Mouse (Mus musculus): ENCODE measurements around the gene Higd1a.

Gene Higd1a

GRCm38 (mm10) chr9:121838008-121838407 is 20.2 kb downstream of the Higd1a start:
- no peak for DNase-seq (ENCODE audit: low spot score)

- DNase-seq (ENCODE audit: low spot score) = no peak
These were observed 24.3 kb downstream of the Higd1a start for GRCm38 (mm10) chr9:121833825-121834224.

DNA sequence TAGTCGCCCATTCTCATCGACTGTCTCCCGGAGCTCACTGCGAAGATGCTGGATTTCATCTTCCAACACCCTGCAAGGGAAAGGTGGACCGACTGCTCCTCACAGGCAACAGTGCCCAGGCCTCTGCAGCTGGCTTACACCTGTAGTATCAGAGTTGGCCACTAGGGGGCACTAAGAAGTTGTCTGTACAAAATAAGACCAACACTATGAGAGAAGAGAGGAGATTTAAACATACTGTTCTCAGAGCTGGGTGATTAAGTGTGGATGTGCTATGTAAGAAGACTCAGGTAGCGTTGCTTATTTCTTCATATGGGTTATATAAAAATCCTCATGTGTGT is 27.2 kb downstream of the Higd1a start:
- no peak for DNase-seq (ENCODE audit: low spot score)

GRCm38 (mm10) chr9:121830243-121830955 is 27.8 kb downstream of the Higd1a start:
- DNase-seq (ENCODE audit: low spot score) = no peak

DNA sequence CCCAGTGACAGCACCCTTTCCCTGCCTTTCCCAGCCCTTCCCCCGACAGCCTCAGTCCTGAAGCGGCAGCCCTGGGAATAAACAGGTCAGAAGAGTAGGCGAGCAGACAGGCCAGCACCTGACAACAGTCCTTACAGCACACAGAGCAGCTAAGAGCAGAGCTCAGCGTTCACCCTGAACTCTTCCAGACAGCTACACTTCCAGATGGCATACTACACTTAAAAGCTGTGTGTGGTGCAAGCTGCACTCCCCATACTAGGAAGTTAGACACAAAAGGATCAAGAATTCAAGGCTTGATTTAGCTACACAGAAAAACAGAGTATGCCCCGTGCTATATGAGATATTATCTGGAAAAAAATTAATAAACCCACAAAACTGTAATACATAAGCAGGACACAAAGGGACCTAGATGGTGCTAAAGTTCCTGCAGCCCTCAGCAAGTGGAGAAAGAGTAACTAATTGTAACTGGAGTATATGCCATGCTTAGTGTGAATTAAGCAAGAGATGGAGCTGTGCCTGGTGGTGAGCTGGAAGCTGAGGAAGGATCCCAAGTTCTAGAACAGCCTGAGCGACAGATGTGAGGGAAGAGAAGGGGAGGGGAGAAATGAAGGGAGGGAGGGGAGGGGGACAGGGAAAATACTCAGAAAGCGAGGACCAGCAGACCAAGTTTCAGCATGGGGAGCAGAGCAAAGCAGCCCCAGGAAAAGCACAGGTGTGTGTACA is 28.7 kb downstream of the Higd1a start:
- DNase-seq (ENCODE audit: low spot score) = no peak

DNA sequence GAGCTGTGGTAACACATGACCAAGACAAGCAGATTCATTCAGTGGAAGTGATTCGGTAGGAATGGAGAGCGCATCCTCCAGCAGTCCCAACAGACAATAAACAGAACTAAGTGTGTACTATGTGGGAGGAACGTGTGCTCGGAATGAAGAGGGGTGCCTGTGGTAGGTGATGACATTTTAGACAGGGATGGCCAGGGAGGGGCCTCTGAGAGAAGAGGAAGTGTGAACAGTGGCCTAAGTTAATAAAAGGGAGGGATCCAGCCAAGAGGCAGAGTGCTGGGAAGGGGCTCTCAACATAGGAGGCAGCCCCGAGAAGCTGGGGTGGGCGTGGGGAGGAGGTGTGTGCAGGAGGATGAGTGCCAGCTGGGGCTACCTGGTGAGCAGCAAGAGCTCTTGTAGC is 29.8 kb downstream of the Higd1a start:
- DNase-seq (ENCODE audit: low spot score) = no peak

DNA sequence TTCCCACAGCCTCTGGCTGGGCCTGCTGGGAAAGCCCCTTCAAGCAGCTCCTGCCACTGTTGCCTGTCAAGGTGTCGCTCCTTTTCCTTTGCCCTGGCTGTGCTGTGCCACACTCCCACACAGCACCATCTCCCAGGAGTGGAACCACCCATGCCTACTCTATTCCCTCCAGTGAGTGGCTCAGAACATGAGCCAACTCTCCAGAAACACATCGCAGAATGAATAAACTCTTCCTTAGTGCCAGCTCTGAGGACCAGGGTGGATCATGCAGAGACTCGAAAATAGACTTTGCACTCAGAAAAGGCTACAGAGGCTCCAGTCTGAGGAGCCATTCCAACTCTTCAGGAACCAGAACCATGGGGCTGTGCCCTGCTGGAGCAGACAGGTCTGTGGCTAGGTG is 31.8 kb downstream of the Higd1a start:
- no peak for DNase-seq (ENCODE audit: low spot score)

GRCm38 (mm10) chr9:121823991-121824390 is 34.2 kb downstream of the Higd1a start:
- no peak for DNase-seq (ENCODE audit: low spot score)

DNA sequence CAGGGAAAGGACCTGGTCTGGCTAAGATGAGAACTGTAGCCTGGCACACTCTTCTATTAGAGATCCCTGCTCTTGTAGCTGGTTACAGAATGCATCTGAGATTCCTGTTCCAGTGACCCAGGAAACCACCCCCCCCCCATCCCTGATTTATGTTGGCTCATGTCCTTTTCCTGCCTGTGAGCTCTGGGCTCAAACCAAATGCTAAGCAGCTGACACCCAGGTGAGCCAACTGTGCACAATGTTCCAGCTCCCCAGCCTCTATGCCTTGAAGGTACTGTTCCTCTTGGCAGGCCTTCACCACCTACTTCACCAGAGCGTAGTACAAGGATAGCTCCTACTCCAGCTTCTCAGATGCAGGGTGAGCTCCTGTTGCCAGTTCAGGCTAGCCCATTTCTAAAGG is 35.1 kb downstream of the Higd1a start:
- DNase-seq (ENCODE audit: low spot score) = no peak

DNA sequence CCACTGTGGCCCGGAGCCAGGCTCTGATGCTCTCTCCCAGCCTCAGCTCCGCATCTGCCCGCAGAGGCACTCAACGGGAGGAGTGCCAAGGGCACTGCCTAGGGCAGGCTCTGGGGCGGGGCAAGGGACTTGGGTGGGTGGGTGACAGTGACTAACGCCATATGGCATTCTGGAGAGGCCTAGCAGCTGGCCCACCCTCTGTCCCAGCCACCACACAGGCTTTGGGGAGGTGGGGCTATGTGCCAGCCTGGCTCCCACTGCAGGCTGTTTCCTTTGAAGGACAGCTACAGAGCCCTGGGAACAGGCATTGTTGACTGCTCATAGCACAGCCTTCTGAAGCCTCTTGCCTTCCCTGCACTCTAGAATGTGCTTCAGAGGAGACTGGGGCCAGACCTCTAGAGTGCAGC is 35.6 kb downstream of the Higd1a start:
- no peak for DNase-seq (ENCODE audit: low spot score)

- no peak for DNase-seq (ENCODE audit: low spot score)
These were observed 37.4 kb downstream of the Higd1a start for GRCm38 (mm10) chr9:121820765-121821164.

DNA sequence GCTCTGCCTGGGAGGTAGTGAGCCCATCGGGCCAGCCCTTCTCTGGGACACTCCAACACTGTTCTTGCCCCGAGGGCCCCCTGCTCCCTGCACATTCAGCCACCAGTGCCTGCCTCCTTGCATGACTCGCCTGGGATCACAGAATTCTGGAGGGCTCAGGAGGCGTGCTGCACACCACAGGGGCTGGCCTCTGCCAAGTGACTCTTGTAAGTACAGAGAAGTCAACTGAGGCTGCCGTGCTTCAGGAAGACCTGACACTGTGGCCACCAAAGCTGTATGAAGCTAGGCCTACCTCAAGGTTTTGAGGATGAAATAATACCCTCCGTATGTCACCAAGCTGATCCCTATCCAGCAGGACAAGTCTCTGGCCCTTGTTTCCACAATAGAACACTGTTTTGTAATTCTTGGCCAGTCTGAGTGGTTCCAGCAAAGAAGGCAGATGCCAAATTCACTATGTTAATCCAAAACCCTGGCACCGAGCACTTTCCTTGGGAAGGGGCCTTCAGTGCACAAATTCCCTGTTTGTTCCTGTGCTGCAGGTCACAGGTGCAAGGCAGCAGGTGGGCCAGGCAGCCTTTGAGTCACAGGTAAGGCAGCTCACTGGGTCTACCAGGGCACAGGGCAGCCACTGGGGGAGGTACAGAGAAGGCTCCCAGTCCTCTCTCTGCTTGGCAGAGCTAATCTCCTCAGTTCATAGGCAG is 38.2 kb downstream of the Higd1a start:
- DNase-seq (ENCODE audit: low spot score) = no peak

GRCm38 (mm10) chr9:121819073-121819770 is 38.9 kb downstream of the Higd1a start:
- no peak for DNase-seq (ENCODE audit: low spot score)

DNA sequence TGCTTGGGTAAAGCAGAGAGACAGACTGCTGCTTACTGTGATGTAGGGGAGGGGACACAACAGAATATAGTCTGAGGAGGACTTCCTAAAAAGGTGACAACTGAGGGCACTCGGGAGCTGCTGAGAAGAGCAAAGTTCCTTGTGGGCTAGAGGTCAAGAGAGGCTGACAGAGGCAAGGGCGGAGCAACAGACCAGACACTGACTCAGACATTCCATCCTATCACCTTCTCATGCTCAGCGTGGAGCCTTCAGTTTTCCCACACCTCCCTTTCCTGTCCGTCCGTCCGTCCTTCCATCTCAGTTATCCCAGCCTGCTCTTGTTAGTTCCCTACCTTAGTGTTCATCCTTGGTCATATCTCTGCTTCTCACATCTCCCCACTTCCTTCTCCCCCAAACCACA is 43.0 kb downstream of the Higd1a start:
- no peak for DNase-seq (ENCODE audit: low spot score)

- no peak for DNase-seq (ENCODE audit: low spot score)
These were observed 47.9 kb downstream of the Higd1a start for GRCm38 (mm10) chr9:121810081-121810821.

GRCm38 (mm10) chr9:121808511-121808910 is 49.7 kb downstream of the Higd1a start:
- DNase-seq (ENCODE audit: low spot score) = no peak

- no peak for DNase-seq (ENCODE audit: low spot score)
These were observed 50.2 kb downstream of the Higd1a start for GRCm38 (mm10) chr9:121807947-121808346.

DNA sequence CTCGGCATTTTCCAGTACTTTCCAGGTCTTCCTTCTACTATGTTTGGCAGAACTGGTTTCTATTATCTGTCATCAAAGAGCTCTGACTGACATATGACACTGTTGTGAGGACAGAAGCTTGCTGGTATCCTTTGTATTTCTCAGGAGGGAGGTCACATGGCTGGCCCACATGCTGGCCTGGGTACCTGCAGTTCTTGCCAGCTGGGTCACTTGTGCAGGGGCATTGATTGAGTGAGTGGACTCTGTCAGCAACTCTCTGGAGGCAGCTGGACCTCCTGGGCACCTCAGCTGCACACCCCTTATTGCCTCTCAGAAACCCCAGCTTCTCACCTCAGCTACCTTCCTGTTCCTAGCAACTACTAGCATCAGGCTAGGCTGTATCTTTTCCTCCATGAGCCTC is 50.6 kb downstream of the Higd1a start:
- no peak for DNase-seq (ENCODE audit: low spot score)

DNA sequence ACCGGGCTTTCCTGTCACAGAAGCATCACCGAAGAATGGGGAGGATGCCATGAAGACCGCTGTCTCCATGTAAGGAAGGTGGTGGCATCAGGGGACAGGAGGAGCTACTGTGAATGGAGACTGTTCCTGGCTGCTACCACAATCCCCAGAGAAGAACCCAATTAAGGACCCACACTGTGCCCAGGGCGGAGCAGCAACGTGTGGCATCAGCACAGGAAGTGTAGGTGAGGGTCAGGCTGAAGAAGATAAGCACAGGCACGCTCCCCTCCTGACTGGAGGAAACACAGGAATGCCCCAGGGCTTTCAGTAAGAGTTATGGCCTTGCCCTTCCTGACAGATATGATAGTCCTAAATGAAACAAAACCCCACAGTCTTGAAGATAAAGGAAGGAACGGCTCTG is 55.4 kb downstream of the Higd1a start:
- DNase-seq (ENCODE audit: low spot score) = no peak

DNA sequence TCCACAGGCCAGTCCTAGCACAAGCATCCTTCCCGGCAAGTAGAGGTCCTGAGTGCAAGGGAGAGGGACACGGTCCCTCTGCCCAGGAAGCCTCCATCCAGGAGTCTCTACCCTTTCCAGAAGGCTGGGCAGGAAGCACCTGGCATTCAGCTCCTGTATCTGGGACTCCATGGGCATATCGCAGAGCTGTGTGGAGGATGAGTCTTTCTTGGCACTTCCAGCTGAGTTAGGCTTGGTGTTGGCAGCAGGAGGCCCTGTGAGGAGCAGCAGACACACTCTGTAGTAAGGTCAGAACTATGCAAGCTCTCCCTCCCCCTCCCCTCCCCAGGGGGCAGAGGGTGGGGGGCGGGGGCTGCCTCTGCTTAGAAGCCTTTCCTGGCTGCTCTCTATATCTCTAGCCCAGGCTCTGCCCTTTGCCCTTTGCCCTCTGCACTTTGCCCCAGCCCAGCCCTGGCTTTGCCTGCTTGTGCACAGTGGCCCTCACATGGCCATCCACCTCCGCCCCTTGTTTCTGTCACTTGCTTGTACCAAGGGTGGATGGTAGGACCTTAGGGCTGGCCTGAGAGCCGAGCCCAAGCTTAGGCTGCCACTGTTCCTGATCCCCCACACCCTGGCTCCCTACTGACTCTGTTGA is 59.2 kb downstream of the Higd1a start:
- DNase-seq (ENCODE audit: low spot score) = no peak

Measured in urinary bladder, postnatal 10 days (tissue).